28 mouse cellular contexts compared by ENCODE assay signal in genomic region chr1:138674199-138674598, GRCm38 (mm10).
"Had no signal": no experiment of that assay in that cellular context is flagged by ENCODE, and none has a peak within 500 bp of the region (broad histone marks: within the 10 kb centered on the region; RNA-seq: fewer than 3 reads in every experiment).

No protein-coding gene starts in this region.

- H3K4me2 ChIP-seq: embryonic facial prominence, embryonic 12.5 days; embryonic facial prominence, embryonic 13.5 days; embryonic facial prominence, embryonic 15.5 days; forebrain, embryonic 12.5 days; forebrain, embryonic 13.5 days; forebrain, embryonic 15.5 days had no signal

- H3K36me3 ChIP-seq: embryonic facial prominence, embryonic 10.5 days; embryonic facial prominence, embryonic 12.5 days; embryonic facial prominence, embryonic 13.5 days; embryonic facial prominence, embryonic 15.5 days; forebrain, embryonic 10.5 days; forebrain, embryonic 12.5 days; forebrain, embryonic 15.5 days had no signal

- ATAC-seq: forebrain, embryonic 13.5 days; forebrain, embryonic 14.5 days; forebrain, embryonic 15.5 days; forebrain, embryonic 16.5 days; forebrain, postnatal 0 days had no signal

- H3K27ac ChIP-seq: embryonic facial prominence, embryonic 10.5 days; embryonic facial prominence, embryonic 12.5 days; embryonic facial prominence, embryonic 13.5 days; embryonic facial prominence, embryonic 15.5 days; forebrain, embryonic 10.5 days; forebrain, embryonic 12.5 days; forebrain, embryonic 13.5 days; forebrain, embryonic 15.5 days; gastrocnemius, adult 2 months had no signal

- H3K27me3 ChIP-seq: embryonic facial prominence, embryonic 12.5 days; embryonic facial prominence, embryonic 13.5 days; embryonic facial prominence, embryonic 15.5 days; forebrain, embryonic 12.5 days; forebrain, embryonic 13.5 days; forebrain, embryonic 15.5 days had no signal

- H3K4me3 ChIP-seq: embryonic facial prominence, embryonic 10.5 days; embryonic facial prominence, embryonic 12.5 days; embryonic facial prominence, embryonic 13.5 days; embryonic facial prominence, embryonic 15.5 days; erythroblast, embryonic 14.5 days; forebrain, embryonic 10.5 days; forebrain, embryonic 12.5 days; forebrain, embryonic 13.5 days; forebrain, embryonic 15.5 days; gastrocnemius, adult 2 months had no signal

- DNase-seq: cerebellum, adult 2 months; cerebellum, adult 8-10 months; cerebellum, adult 9-10 months; cerebellum, adult 9-11 months; cerebellum, postnatal 10 days; cerebellum, postnatal 14 days; cerebellum, postnatal 25 days; cerebellum, postnatal 36 days; embryo, embryonic 11 days; forebrain, postnatal 0 days; gastrocnemius, adult 2 months; gastrocnemius, postnatal 10 days; gastrocnemius, postnatal 14 days; gastrocnemius, postnatal 25 days; gastrocnemius, postnatal 36 days; heart, adult 11 months; heart, adult 18-20 months had no signal

- H3K9ac ChIP-seq: embryonic facial prominence, embryonic 12.5 days; embryonic facial prominence, embryonic 13.5 days; embryonic facial prominence, embryonic 15.5 days; forebrain, embryonic 12.5 days; forebrain, embryonic 13.5 days; forebrain, embryonic 15.5 days; forebrain, postnatal 0 days had no signal

- H3K4me1 ChIP-seq: embryonic facial prominence, embryonic 10.5 days; embryonic facial prominence, embryonic 15.5 days; forebrain, embryonic 10.5 days; forebrain, embryonic 12.5 days; forebrain, embryonic 13.5 days; forebrain, embryonic 15.5 days had no signal

- H3K9me3 ChIP-seq: embryonic facial prominence, embryonic 10.5 days; embryonic facial prominence, embryonic 12.5 days; embryonic facial prominence, embryonic 13.5 days; embryonic facial prominence, embryonic 15.5 days; forebrain, embryonic 10.5 days; forebrain, embryonic 12.5 days; forebrain, embryonic 13.5 days; forebrain, embryonic 15.5 days had no signal
